Mouse (Mus musculus) layer of hippocampus, adult 11-12 months (tissue): ENCODE results near the gene Olfr378.

Experiments
- DNase-seq: peaks from one replicate; pipeline ENCODE4 v3.0.0; 2022; ENCODE audit warnings: low spot score

Gene Olfr378

DNA sequence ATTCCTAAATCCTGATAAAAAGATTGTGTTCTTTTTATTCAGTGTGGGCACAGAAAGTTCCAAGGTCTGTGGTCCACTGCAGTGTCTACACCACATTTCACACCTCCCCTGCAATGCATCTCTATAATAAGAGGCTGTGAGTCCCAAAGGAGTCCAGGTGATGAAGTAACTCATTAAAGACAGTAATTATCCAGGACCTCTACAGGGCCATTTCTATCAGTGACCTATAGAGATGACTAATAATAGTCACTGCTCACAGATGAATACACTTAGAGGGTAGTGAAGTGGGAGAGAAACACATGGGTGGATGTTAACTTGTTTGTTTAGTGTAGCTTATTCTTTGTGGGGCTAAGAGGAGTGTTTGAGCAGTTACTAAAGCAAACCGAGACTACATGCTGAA is at the start of gene Olfr378:
Gene Olfr378 (minus strand): TSS at position 101 of the 400 bp plus-strand sequence.
- DNase-seq, result no peak

DNA sequence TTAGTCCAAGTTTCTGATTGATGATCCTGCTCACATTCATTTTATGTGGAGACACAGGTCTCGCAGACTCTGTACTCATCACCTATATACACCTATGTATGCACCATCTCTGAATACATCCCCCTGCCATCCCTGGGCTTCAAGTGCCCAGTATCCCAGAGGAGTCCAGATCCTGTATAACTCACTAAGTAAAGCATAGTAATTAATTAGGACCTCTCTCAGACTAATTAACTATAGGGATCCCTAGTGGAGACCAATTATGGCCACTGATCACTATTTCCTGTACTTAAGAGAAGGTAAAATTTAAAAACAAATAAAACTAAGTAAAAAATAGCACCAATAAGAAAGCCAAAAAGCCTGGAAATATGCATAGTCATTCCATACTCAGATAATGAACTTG is 29.1 kb upstream of the Olfr378 start, which contains the start of gene Olfr380:
Gene Olfr380 (minus strand): TSS at position 101 of the 400 bp plus-strand sequence.
- DNase-seq, result no peak

DNA sequence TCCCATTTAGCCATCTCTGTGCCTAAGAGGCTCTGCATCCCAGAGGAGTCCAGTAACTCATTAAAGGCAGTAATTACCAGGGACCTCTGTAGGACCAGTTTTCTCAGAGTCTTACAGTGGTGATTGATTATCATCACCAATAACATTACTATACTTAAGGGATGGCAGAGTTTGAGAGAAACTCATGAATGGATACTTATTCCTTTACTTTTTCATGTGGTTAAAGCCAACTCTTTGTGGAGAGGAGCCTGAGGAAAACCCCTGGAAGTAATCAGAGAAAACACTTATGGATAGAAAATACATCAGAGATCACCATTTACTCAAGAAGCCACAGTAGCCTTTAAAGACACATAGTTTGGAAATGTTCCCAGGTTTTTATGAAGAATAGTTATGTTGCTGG is 28.8 kb downstream of the Olfr378 start, which contains the start of gene Olfr1:
Gene Olfr1 (minus strand): TSS at position 101 of the 400 bp plus-strand sequence.
- DNase-seq, result no peak

DNA sequence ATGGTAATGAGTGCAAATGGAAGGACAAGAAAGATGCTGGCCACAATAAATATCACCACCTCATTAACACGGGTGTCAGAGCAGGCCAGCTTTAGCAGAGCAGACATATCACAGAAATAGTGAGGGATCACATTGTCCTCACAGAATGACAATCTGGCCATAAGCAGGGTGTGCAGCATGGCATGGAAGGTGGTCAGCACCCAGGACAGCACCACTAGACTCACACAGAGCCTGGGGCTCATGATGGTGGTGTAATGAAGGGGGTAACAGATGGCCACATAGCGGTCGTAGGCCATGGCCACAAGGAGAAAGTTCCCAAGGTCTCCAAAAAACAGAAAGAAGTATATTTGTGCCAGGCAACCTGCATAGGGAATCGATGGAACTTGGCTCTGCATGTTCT is 32.9 kb downstream of the Olfr378 start:
- DNase-seq, result no peak
